Mouse (Mus musculus) ES-E14 (cell line): ENCODE measurements around the gene AI467606. TPM values are rescaled to one million over a fixed set of nuclear protein-coding genes. Genes with fewer than 3 reads are reported as not detected.
"Not testable (repeated sequence)": the region's sequence is repeated elsewhere in the genome, so short reads cannot be mapped to it uniquely, and the experiment has no call there.

Experiments used
- DNase-seq: peaks from one replicate; pipeline ENCODE4 v3.0.0-alpha.2; 2013; ENCODE audit warnings: low read depth, low spot score
- H3K27ac ChIP-seq: 2 replicates; pipeline ENCODE4 v1.5.1; 2012; ENCODE audit warnings: low read depth, mild to moderate bottlenecking, low read length, moderate library complexity, mixed read lengths; ENCODE audit not compliant: poor library complexity, insufficient read depth, severe bottlenecking
- H3K36me3 ChIP-seq: 2 replicates; pipeline ENCODE4 v1.6.1; 2012; ENCODE audit warnings: mild to moderate bottlenecking, low read length, moderate library complexity, mixed read lengths; ENCODE audit not compliant: control insufficient read depth, poor library complexity, insufficient read depth, severe bottlenecking
- H3K4me1 ChIP-seq, 2 experiments: fragments of 150-350 bp in 1 of 2; sonication (generic) in 1 of 2; 2 replicates each; pipeline ENCODE4 v1.6.1; 2012; ENCODE audit warnings: low read length in 2 of 2, mild to moderate bottlenecking in 1 of 2, mixed read lengths in 1 of 2; ENCODE audit not compliant: control insufficient read depth in 2 of 2, insufficient read depth in 2 of 2, poor library complexity in 1 of 2
- H3K4me3 ChIP-seq, 2 experiments: fragments of 150-350 bp in 1 of 2; sonication (generic) in 1 of 2; 2 replicates each; pipeline ENCODE4 v1.5.1; 2012; ENCODE audit warnings: low read length in 2 of 2, low read depth in 1 of 2, mild to moderate bottlenecking in 1 of 2, mixed read lengths in 1 of 2; ENCODE audit not compliant: insufficient read depth in 1 of 2, poor library complexity in 1 of 2, severe bottlenecking in 1 of 2
- H3K9ac ChIP-seq: 2 replicates; pipeline ENCODE4 v1.6.1; 2012; ENCODE audit warnings: low read depth, mild to moderate bottlenecking, low read length, mixed read lengths; ENCODE audit not compliant: poor library complexity, insufficient read depth, severe bottlenecking
- H3K9me3 ChIP-seq: fragments of 150-350 bp; sonication (generic); 2 replicates; pipeline ENCODE4 v1.6.1; 2012; ENCODE audit warnings: low read depth, mild to moderate bottlenecking, low read length; ENCODE audit not compliant: control insufficient read depth, insufficient read depth
- CHD2 ChIP-seq: IDR thresholded peaks from 2 replicates; pipeline ENCODE4 v1.6.1; 2014; ENCODE audit warnings: mild to moderate bottlenecking, low read depth, low read length, inconsistent platforms
- HCFC1 ChIP-seq: IDR thresholded peaks from 2 replicates; pipeline ENCODE4 v1.6.1; 2012; ENCODE audit warnings: low read length, inconsistent platforms, borderline replicate concordance; ENCODE audit not compliant: insufficient read depth
- MAFK ChIP-seq: IDR thresholded peaks from 2 replicates; pipeline ENCODE4 v1.6.1; 2014; ENCODE audit warnings: mild to moderate bottlenecking, low read depth, low read length, inconsistent platforms; ENCODE audit not compliant: insufficient read depth
- ZC3H11A ChIP-seq: IDR thresholded peaks from 2 replicates; pipeline ENCODE4 v1.6.1; 2012; ENCODE audit warnings: low read depth, mild to moderate bottlenecking, inconsistent platforms, low read length, borderline replicate concordance
- ZNF384 ChIP-seq: IDR thresholded peaks from 2 replicates; pipeline ENCODE4 v1.6.1; 2012; ENCODE audit warnings: low read depth, low read length, inconsistent platforms
- in situ Hi-C, 2 experiments: fragments of 600-800 bp; cut with MboI; formaldehyde crosslinking; loops; one replicate each; pipeline ENCODE4 v1.15.1; 2025; ENCODE audit warnings: low sequenced_read_pairs in 2 of 2, inconsistent platforms in 1 of 2; ENCODE audit not compliant: unreplicated experiment in 2 of 2
- total RNA-seq: library from RNA; depleted of rRNA; stranded (reverse); fragments of 300-350 nt; gene quantifications from 2 replicates; pipeline ENCODE4 v1.2.3, GENCODE M21; 2012

The AI467606 gene
- total RNA-seq, 1 experiment: 13.5 TPM

GRCm38 (mm10) chr7:127087278-127088010, 3.7 kb upstream of the AI467606 start, which contains the start of gene Zg16:
Zg16 (minus strand) TSS chr7:127087328.
- in situ Hi-C loops, H3K4me3 ChIP-seq: not testable (repeated sequence)

GRCm38 (mm10) chr7:127088083-127088482, 3.1 kb upstream of the AI467606 start:
- Histone ChIP-seq H3K4me3 (no peak overlapping the region), H3K36me3 (peaks cover 8% of the 10 kb centered on the region; the same call in 1 of the 2 replicates), H3K4me1 (peaks cover 3 to 6% of the 10 kb centered on the region in 2 experiments; a peak in 2 of 4 replicates), H3K9me3 (no peaks in the 10 kb centered on the region), H3K27ac (no peak overlapping the region), H3K9ac (no peak overlapping the region)
- DNase-seq: no peak
- in situ Hi-C loops: no loop called here
- TF ChIP-seq ZNF384 (peak; percentile 69), MAFK (no peak)

More at GRCm38 (mm10) chr7:127087278-127088010, 3.7 kb upstream of the AI467606 start, which contains the start of gene Zg16:
- not testable (repeated sequence) for H3K4me1 ChIP-seq, DNase-seq, H3K9me3 ChIP-seq, H3K36me3 ChIP-seq, H3K27ac ChIP-seq, H3K9ac ChIP-seq

- DNase-seq: no peak
- in situ Hi-C loops: no loop called here
Measured at GRCm38 (mm10) chr7:127088901-127089845, 2.0 kb upstream of the AI467606 start.

GRCm38 (mm10) chr7:127090154-127091113, 725 bp upstream of the AI467606 start:
- peaks cover 9% of the 10 kb centered on the region; the same call in 1 of the 2 replicates for H3K36me3 ChIP-seq
- peaks cover 3 to 4% of the 10 kb centered on the region in 2 experiments; a peak in 2 of 4 replicates for H3K4me1 ChIP-seq
- in situ Hi-C loops: no loop called here
- no peaks in the 10 kb centered on the region for H3K9me3 ChIP-seq
- H3K27ac ChIP-seq: peak overlapping the region; percentile 43
- peak overlapping the region; percentile 39; the same call in 1 of the 2 replicates for H3K9ac ChIP-seq
- no peak for TF ChIP-seq HCFC1
- no peak for TF ChIP-seq CHD2
- TF ChIP-seq ZNF384: no peak
- TF ChIP-seq ZC3H11A: no peak
- TF ChIP-seq MAFK: no peak
- H3K4me3 ChIP-seq: peak overlapping the region; percentile 55 to 67
- DNase-seq: no peak

More at GRCm38 (mm10) chr7:127088901-127089845, 2.0 kb upstream of the AI467606 start:
- H3K4me3 ChIP-seq: peak overlapping the region; percentile 20 to 56; a peak in 3 of 4 replicates
- H3K27ac ChIP-seq: no peak overlapping the region; the same call in 1 of the 2 replicates
- TF ChIP-seq ZNF384: no peak
- TF ChIP-seq CHD2: no peak
- no peak for TF ChIP-seq MAFK
- no peak for TF ChIP-seq HCFC1
- no peak for TF ChIP-seq ZC3H11A
- peak overlapping the region; percentile 26; the same call in 1 of the 2 replicates for H3K9ac ChIP-seq
- peaks cover 3 to 6% of the 10 kb centered on the region in 2 experiments; a peak in 2 of 4 replicates for H3K4me1 ChIP-seq
- no peaks in the 10 kb centered on the region for H3K9me3 ChIP-seq
- H3K36me3 ChIP-seq: peaks cover 9% of the 10 kb centered on the region; the same call in 1 of the 2 replicates
